Mouse (Mus musculus): Measurements from ENCODE around the gene Ephb6. TPM values are rescaled to one million over a fixed set of nuclear protein-coding genes. Genes with fewer than 3 reads are reported as not detected.
"Not testable (repeated sequence)": the region's sequence is repeated elsewhere in the genome, so short reads cannot be mapped to it uniquely, and the experiment has no call there.

The Ephb6 gene
- total and polyA plus RNA-seq, 2 experiments: 0.46 to 0.88 TPM

GRCm38 (mm10) chr6:41562598-41562997 is 42.7 kb upstream of the Ephb6 start:
- Histone ChIP-seq H3K9ac (ENCODE audit: low read depth, low read length) (no peak overlapping the region), H3K27ac (replicated peaks; ENCODE audit: insufficient read depth, low read depth, low read length) (no peak overlapping the region), H3K36me3 (ENCODE audit: control insufficient read depth, insufficient read depth, low read length) (no peaks in the 10 kb centered on the region), H3K79me2 (ENCODE audit: control insufficient read depth, insufficient read depth, low read length) (no peaks in the 10 kb centered on the region), H3K4me3 (ENCODE audit: insufficient read depth, low read depth, low read length) (no peak overlapping the region), H3K4me1 (ENCODE audit: control insufficient read depth, insufficient read depth, low read length) (no peaks in the 10 kb centered on the region), H3K27me3 (ENCODE audit: control insufficient read depth, insufficient read depth, low read length) (no peaks in the 10 kb centered on the region)
- 82% methylated on average over 4 of the region's 4 CpGs for WGBS
- no peak for TF ChIP-seq CTCF (IDR thresholded peaks at IDR 0.05; ENCODE audit: low read depth, low read length)
- TF ChIP-seq POLR2A (IDR thresholded peaks at IDR 0.05; ENCODE audit: extremely low read depth, insufficient read depth, low read length): no peak
- DNase-seq (ENCODE audit: extremely low read depth, low read depth, low spot score): no peak

DNA sequence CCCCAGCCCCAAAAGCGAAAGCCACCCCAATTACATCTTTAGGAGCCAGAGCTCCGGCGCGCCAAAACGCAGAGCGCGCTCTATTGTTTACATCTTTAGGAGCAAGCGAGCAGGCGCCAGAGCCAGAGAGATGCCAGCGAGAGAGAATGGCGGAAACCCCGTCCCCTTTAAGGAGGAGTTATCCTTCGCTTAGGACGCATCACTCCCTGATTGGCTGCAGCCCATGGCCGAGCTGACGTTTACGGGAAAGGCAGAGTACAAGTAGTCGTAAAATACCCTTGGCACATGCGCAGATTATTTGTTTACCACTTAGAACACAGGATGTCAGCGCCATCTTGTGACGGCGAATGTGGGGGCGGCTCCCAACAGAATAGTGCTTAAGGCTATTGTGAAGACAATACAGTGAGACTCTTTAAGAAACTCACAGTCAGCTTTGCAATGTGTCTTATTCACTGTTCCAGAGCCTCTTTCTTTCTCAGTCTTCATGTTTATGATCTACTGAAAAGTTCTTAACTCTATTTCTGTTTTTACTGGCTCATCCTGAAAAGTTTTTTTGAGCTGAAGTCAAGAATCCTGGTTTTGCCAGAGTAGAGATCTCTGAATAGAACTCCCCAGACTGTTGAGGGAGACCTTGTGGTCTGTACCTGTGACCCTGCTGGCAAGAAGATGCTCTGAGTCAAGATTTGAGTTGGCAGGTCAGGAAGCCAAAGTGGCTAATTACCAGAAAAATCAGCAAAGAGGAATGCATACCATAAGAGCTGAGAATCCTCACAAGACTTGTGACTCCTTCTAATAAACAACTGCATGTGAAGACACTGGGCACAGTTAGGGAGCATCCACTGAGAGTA is 42.0 kb upstream of the Ephb6 start:
- H3K4me1 ChIP-seq (ENCODE audit: control insufficient read depth, insufficient read depth, low read length); H3K9ac ChIP-seq (ENCODE audit: low read depth, low read length); H3K4me3 ChIP-seq (ENCODE audit: insufficient read depth, low read depth, low read length); H3K27ac ChIP-seq (replicated peaks; ENCODE audit: insufficient read depth, low read depth, low read length); H3K79me2 ChIP-seq (ENCODE audit: control insufficient read depth, insufficient read depth, low read length); H3K36me3 ChIP-seq (ENCODE audit: control insufficient read depth, insufficient read depth, low read length); H3K27me3 ChIP-seq (ENCODE audit: control insufficient read depth, insufficient read depth, low read length): not testable (repeated sequence)
- peak; percentile 8 for DNase-seq (ENCODE audit: extremely low read depth, low read depth, low spot score)
- WGBS: 48% methylated on average over 6 of the region's 23 CpGs

DNA sequence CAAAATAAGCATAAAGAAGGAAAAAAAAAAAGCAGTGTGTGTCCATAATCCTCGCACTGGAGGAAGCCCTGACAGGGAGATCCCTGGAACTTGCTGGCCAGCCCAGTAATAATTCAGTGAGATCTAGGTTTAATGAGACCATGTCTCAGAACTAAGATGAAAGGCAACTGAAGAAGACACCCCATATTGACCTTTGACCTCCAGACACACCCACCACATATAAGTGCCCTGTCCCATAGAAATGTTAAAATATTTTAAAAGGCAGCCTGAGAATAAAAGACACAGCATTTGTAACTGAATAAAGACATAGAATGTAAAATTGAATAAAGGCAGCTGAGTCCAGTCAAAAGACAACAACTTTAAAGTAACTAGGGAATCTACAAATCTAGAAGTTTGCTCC is 40.0 kb upstream of the Ephb6 start:
- Histone ChIP-seq H3K4me3 (ENCODE audit: insufficient read depth, low read depth, low read length) (no peak overlapping the region), H3K27ac (replicated peaks; ENCODE audit: insufficient read depth, low read depth, low read length) (no peak overlapping the region), H3K79me2 (ENCODE audit: control insufficient read depth, insufficient read depth, low read length) (no peaks in the 10 kb centered on the region), H3K9ac (ENCODE audit: low read depth, low read length) (no peak overlapping the region), H3K36me3 (ENCODE audit: control insufficient read depth, insufficient read depth, low read length) (no peaks in the 10 kb centered on the region), H3K4me1 (ENCODE audit: control insufficient read depth, insufficient read depth, low read length) (no peaks in the 10 kb centered on the region), H3K27me3 (ENCODE audit: control insufficient read depth, insufficient read depth, low read length) (no peaks in the 10 kb centered on the region)
- WGBS: 90% methylated on average over 1 of the region's 1 CpGs
- no peak for TF ChIP-seq POLR2A (IDR thresholded peaks at IDR 0.05; ENCODE audit: extremely low read depth, insufficient read depth, low read length)
- TF ChIP-seq CTCF (IDR thresholded peaks at IDR 0.05; ENCODE audit: low read depth, low read length): no peak
- DNase-seq (ENCODE audit: extremely low read depth, low read depth, low spot score): no peak

GRCm38 (mm10) chr6:41566965-41567364 is 38.3 kb upstream of the Ephb6 start:
- Histone ChIP-seq H3K4me3 (ENCODE audit: insufficient read depth, low read depth, low read length) (no peak overlapping the region), H3K79me2 (ENCODE audit: control insufficient read depth, insufficient read depth, low read length) (no peaks in the 10 kb centered on the region), H3K4me1 (ENCODE audit: control insufficient read depth, insufficient read depth, low read length) (no peaks in the 10 kb centered on the region), H3K9ac (ENCODE audit: low read depth, low read length) (no peak overlapping the region), H3K27ac (replicated peaks; ENCODE audit: insufficient read depth, low read depth, low read length) (no peak overlapping the region), H3K27me3 (ENCODE audit: control insufficient read depth, insufficient read depth, low read length) (no peaks in the 10 kb centered on the region), H3K36me3 (ENCODE audit: control insufficient read depth, insufficient read depth, low read length) (no peaks in the 10 kb centered on the region)
- WGBS: 85% methylated on average over 4 of the region's 4 CpGs
- no peak for DNase-seq (ENCODE audit: extremely low read depth, low read depth, low spot score)
- TF ChIP-seq POLR2A (IDR thresholded peaks at IDR 0.05; ENCODE audit: extremely low read depth, insufficient read depth, low read length) (no peak), CTCF (IDR thresholded peaks at IDR 0.05; ENCODE audit: low read depth, low read length) (no peak)

GRCm38 (mm10) chr6:41569078-41569477 is 36.2 kb upstream of the Ephb6 start:
- H3K9ac ChIP-seq (ENCODE audit: low read depth, low read length): no peak overlapping the region
- DNase-seq (ENCODE audit: extremely low read depth, low read depth, low spot score): no peak
- WGBS: 85% methylated on average over 3 of the region's 3 CpGs

GRCm38 (mm10) chr6:41576526-41577097 is 28.7 kb upstream of the Ephb6 start:
- DNase-seq (ENCODE audit: extremely low read depth, low read depth, low spot score): no peak
- Histone ChIP-seq H3K27ac (replicated peaks; ENCODE audit: insufficient read depth, low read depth, low read length) (no peak overlapping the region), H3K4me3 (ENCODE audit: insufficient read depth, low read depth, low read length) (no peak overlapping the region), H3K9ac (ENCODE audit: low read depth, low read length) (no peak overlapping the region), H3K36me3 (ENCODE audit: control insufficient read depth, insufficient read depth, low read length) (no peaks in the 10 kb centered on the region), H3K79me2 (ENCODE audit: control insufficient read depth, insufficient read depth, low read length) (no peaks in the 10 kb centered on the region), H3K27me3 (ENCODE audit: control insufficient read depth, insufficient read depth, low read length) (0 out of 2 replicates have a peak, but pooled peaks cover 2% of the 10 kb centered on the region), H3K4me1 (ENCODE audit: control insufficient read depth, insufficient read depth, low read length) (no peaks in the 10 kb centered on the region)
- TF ChIP-seq CTCF (IDR thresholded peaks at IDR 0.05; ENCODE audit: low read depth, low read length) (no peak), POLR2A (IDR thresholded peaks at IDR 0.05; ENCODE audit: extremely low read depth, insufficient read depth, low read length) (no peak)
- 57% methylated on average over 5 of the region's 5 CpGs for WGBS

More at GRCm38 (mm10) chr6:41569078-41569477, 36.2 kb upstream of the Ephb6 start:
- no peak overlapping the region for H3K4me3 ChIP-seq (ENCODE audit: insufficient read depth, low read depth, low read length)
- no peaks in the 10 kb centered on the region for H3K27me3 ChIP-seq (ENCODE audit: control insufficient read depth, insufficient read depth, low read length)
- no peaks in the 10 kb centered on the region for H3K36me3 ChIP-seq (ENCODE audit: control insufficient read depth, insufficient read depth, low read length)
- TF ChIP-seq CTCF (IDR thresholded peaks at IDR 0.05; ENCODE audit: low read depth, low read length): no peak
- no peak for TF ChIP-seq POLR2A (IDR thresholded peaks at IDR 0.05; ENCODE audit: extremely low read depth, insufficient read depth, low read length)
- H3K4me1 ChIP-seq (ENCODE audit: control insufficient read depth, insufficient read depth, low read length): no peaks in the 10 kb centered on the region
- H3K27ac ChIP-seq (replicated peaks; ENCODE audit: insufficient read depth, low read depth, low read length): no peak overlapping the region
- H3K79me2 ChIP-seq (ENCODE audit: control insufficient read depth, insufficient read depth, low read length): no peaks in the 10 kb centered on the region
